Mouse (Mus musculus) thymus, postnatal 25 days (tissue): Measurements from ENCODE around the gene Uhmk1.

Experiments
- DNase-seq: peaks from one replicate; pipeline ENCODE4 v3.0.0; 2022

The Uhmk1 gene

DNA sequence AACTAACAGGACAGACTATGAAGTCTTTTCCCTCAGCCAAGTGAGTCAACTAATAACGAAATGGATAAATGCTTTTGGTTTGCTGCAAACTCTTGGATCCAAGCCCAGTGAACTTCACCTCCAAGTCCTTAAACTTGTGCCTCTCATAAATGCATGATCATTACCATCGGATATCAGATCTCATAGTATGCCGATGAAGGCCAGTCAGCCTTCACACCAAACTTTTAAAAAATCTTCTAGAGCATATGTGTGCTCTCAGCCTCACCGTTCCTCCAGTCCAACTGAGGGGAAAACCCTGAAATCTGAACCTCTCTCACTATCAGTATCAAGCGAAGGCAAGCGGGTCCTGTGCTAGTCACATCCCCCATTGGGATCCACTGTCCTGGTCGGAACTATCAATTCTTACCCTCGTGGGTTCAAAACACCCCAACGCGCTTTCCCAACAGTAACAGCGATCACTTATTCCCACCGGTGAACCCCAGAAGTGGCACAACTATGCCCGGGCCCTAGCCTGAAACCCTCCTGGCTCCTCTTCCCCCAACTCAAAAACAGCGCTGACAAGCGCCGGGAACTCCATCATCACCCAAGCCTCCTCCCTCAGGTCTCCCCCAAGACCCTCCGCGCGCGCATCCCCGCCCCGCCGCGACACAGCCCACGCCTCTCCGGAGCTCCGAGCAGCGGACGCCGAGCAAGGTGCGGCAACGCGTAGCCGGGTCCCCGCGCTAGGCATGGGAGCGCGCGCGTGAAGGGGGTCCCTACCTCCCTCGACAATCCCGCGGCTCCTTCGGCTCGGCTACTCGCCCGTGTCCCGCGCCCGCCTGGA is 41.0 kb downstream of the Uhmk1 start:
- DNase-seq = no peak

DNA sequence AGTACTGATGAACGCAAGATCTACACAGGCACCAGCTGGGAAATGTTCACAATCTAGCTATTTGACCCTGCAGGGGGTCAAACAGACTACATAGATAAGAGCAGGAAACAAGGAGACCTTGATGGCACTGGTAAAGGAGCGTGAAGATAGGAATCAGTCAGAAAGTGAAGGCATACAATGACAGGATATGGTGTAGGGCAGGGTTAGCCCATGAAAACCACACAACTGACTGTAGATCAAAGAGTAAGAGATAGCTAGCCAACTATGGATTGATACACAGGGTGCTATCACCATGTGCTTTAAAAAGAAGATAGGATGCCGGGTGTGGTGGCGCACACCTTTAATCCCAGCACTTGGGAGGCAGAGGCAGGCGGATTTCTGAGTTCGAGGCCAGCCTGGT is 47.4 kb downstream of the Uhmk1 start:
- no peak for DNase-seq

DNA sequence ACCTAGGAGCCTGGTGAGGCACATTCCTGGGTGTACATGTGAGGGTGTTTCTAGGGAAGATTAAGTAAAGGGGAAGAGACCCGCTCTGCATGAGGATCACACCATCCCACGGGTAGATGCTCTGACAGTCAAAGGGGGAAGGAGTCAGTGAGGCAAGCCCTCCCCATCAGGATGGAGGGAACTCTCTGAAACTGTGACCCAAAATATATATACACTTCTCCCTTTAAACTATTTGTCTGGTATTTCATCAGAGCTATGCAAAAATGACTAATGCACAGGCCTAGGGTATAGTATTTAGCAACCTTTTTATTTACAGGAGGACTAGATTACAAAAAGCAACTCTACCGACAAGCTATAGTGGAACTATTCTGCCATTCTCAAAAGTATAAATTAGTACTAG is 50.3 kb downstream of the Uhmk1 start:
- DNase-seq = no peak

DNA sequence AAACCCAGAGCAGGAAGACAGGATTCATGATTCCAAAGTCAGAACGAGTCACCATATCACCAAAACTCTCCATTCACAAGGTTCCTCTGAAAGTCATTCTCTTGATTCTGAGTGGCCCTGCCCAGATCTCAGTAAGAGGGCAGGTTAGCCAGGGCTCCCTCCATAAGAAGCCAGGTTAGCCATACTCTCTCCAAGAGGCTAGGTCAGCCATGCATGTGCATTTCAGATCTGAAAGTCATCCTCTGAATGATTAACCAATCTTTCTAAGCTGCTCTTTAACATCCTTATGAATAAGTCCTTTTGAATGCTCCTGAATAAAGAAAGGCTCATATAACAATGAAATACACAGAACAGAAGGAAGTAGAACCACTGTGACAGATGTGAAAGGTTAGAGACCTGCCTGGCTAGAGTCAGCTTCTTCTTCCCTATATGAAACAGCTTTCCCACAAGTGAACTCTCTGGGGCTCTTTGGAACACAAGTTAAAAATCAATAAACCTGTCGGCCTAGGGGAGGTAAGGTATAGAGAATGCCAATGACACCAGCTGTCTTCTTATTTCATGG is 51.1 kb downstream of the Uhmk1 start:
- DNase-seq = no peak

DNA sequence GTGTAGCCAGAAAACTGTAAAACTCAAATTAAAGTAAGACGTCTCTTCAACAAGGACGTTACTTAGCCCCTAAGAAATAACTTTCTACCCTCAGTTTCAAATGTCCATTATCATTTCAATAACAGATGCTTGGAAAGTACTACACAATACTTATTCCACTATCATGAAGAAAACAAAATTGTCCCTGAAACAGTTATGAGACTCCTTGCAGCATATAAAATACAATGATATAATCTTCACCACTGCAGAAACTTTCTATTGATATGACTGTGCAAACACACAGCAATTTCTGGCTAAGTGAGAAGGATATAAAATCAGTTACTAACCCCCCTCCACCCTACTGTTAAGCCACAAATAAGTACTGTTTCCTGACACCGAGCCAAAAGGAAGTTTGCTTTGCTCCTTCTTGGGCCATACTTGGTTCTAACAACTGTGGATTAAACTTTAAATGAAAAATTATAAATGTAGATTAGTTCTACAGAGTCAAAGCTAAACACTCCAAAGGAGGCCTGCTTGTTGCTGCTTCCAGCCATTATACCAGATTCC is 51.7 kb downstream of the Uhmk1 start:
- DNase-seq = no peak

DNA sequence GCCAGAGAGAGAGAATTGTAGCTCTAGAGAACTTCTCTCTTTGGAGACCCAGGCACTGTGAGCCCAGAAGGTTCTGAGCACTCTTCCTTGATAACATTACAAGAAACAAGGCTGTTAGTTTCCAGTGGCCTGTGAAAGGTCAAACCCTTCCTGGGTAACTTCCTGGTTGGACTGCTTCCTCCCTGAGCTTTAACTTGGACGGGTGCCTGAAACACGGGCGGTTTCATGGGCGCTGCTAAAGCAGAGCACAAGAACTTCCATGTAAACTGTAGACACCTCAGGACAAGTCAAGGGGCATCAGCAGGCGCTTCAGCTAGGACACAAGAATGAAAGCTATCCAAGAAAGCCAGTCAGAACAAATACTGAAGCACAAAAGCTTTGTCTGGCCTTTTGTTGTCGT is 53.3 kb downstream of the Uhmk1 start:
- no peak for DNase-seq

DNA sequence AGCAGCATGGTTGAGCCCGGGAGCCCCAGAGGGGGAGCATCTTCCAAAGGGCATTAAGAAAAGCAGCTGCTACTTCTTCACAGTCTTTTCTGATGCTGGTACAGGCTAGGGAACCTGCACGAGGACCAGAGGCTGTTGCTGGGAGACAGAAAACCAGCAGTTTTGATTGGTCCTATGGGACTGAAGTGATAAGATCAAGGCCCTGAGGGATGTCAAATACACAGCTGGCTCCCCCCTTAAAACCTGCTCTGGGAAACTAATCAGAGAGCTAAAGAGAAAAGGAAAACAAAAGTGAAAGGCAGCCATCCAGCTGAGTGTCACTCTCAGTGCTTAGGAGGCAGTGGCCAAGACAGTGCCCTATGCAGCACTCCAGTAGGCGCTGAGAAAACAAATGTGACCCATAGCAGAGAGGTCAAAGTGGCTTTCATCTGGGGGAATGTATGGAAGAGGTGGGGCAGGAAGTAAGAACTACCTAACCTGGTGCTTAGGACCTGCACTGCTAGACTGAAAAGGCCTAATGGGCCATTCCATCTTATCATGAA is 54.7 kb downstream of the Uhmk1 start:
- DNase-seq = no peak

DNA sequence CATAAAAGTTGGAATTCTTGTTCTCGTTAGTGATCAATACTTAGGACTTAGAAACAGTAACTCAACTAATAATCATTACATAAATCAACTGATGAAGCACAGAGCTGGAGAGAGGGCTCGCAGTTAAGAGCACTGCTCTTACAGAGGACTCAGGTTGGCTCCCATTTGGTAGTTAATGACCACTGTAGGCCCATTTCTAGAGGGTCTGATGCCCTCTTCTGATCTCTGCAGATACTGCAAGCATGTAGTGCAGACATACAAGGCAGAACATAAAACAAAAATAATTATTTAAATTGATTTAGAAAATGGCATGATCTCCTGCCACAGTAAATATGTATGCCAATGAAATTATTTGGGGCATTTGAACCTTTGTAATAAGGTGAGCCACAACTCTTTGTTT is 55.5 kb downstream of the Uhmk1 start:
- no peak for DNase-seq

DNA sequence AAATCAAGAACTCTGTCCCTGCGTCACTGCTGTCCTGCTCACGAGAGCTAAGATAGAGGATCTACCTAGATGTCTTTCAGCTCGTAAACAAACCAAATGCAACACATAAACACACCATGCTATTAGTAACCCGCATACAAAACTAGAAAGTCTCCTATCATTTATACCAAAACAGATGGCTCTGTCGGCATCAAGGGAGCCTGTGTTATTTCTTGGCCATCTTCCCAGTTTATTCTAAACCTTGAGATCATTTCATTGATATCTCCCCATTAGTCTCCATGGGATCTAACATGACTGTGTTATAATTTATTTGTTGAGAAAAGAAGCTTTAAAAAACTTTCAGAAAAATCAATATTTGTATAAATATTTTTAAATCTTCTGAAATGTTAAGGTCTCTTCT is 59.4 kb downstream of the Uhmk1 start:
- DNase-seq = no peak

DNA sequence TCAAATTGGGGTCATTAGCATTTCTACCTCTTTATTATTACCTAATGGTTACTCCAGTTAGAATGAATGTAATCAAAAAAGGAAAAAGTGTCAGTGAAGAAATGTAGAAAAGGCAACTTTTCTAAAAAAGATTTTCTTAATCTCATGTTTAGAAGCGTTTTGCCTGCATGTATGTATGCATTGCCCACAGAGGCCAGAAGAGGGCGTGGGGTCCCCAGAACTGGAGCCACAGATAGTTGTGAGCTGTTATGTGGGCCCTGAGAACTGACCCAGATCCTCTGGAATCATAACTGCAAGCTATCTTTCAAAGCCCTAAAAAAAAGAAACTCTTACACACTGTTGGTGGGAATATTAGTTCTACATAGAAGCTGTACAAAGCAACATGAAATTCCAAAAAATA is 59.9 kb downstream of the Uhmk1 start:
- DNase-seq = no peak

DNA sequence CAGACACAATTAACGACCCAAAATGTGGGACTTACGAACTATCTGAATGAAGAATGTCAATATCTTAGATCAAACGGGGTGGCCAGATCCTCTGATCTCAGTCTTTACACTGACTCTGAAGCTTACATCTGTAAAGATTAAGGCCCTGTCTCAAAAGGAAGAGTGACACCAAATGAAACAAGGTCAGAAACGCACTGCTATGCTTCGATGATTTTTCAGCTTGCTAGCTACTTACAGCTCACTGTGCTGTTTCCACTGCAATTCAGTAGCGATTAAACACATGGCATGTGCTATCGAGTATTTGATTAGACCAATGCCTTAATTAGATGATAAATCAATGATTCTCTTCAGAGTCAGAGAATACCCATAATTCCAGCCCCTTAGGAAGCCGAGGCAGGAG is 61.2 kb downstream of the Uhmk1 start:
- DNase-seq = no peak

DNA sequence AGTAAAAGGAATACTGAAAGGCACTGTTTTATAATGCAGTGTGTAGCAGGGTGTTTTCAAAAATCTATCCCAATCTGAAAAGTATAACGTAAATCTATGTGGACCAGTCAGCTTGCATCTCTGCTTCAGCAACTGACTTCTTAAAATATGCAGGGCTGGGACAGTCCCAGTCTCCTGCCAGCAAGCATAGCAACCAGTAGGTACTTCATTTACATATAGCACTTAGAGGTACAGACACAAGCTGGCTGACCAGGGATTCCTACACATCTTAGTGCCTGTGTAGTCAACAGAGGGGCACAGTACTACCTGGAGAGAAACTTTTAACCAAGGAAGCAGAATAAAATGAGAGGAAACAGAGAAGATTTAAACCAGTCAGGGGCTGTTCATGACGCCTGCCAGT is 62.6 kb downstream of the Uhmk1 start:
- DNase-seq = no peak

DNA sequence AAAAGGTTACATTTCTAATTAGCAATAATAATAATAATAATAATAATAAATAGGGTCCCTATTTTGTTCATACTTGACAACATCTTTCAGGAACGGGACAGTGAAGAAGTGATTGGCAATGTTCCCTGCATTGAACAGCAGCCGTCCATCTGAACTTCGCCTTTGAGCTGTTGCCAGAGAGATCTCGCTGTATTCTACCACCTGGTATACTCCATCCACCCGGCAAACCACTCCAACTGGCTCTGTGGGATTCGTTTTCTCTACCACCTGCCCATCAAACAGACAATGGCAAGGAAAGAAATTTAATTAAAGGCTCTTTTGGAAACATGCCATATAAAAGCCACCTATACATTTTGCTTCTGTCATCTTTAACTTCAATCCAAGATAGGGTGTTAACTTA is 64.3 kb downstream of the Uhmk1 start:
- DNase-seq = no peak

DNA sequence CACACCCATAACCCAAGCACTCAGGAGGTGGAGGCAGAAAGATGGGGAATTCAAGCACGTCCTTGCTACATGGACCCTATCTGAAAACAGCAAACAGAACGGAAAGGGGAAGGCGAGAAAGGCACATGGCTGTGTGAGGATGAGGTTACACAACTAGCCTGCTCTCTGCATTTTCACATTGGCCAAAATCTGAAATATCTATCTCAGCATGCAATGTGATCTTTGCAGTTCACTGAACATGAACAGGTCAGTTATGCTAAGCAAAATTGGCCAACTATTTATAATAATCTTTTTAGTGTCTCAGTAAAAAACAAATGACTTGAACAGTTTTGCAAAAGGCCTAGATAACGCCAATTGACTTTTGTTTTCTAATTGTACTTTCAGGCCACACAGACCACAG is 65.4 kb downstream of the Uhmk1 start:
- no peak for DNase-seq

DNA sequence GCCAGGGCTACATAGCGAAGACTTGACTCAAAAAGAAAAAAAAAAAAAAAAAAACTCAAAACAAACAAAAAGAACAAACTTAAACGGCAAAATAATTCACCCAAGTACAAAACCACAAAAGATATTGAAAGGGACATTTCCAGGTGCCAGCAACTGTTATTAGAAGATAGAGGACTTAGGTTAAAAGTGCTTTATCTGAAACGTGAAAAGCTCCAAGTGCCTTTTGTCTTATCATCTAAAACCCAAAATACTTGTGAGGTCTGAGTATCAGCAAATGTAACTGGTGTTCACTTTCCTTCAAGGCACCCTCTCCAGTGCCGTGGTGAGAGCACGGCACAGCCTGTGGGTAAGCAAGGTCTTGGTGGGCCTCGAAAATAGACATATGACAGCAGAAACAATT is 66.7 kb downstream of the Uhmk1 start:
- DNase-seq = no peak

DNA sequence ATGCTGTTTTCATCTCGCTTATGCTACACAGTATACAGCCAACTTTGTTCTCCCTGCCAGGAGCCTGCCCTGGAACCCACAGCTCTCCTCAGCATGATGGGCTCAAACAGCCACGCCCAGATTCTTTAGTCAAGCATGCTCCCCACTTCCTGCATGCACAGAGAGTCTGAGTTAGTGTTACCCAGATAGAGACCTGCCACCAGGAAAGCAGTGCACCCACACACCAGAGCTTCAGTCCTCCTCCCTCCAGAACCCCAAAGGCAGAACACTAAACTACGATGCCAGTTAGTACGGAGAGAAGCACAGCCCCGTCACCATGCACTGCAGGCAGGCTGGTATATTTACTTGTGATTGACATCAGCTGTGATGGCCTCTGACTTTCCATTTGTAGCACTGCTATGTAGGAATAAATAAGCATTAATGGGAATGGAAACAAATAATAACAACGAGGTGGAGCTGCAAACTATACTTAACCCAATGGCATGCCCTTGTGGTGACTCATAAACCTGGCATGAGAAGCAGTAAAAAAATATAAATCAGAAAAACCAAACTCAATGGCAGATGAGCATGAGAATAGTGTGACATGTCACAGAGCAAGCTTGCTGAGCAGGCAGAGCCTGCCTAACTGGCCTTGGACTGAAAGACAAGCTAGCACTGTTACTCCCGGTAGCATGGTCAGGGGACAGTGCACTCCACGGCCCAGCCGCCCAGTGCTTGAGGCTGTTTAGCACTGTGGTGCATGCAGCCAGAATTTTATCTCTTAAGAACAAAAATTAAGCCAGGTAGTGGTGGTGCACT is 67.3 kb downstream of the Uhmk1 start:
- peak; percentile 30 for DNase-seq

DNA sequence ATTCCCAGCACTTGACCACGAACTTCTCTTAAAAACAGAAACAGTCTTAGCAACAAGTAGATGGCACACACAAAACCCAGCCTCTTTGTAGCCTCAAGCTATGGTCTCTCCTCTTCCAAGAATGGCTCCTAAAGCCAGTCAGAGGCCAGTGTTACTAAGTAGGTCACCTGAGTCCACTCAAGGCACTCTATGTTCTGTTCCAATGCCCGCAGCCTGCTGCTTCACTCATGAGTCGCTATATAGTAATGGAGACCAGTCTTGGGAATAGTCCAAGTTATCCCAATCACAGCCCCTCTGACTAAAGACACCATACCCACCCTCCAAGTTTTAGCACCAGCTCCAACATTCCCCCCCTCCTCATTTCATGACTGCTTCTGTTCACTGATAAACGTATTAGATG is 69.6 kb downstream of the Uhmk1 start:
- DNase-seq = no peak
